Mouse (Mus musculus): ENCODE measurements around the gene Fastkd2.

- TF ChIP-seq CTCF (IDR thresholded peaks at IDR 0.05; ENCODE audit: low read depth), result no peak
- no peak for TF ChIP-seq EP300 (IDR thresholded peaks at IDR 0.05; ENCODE audit: low read depth)
Measured at GRCm38 (mm10) chr1:63708876-63709275, 21.5 kb upstream of the Fastkd2 start.
